Comparison of ENCODE assay signal across 19 mouse cellular contexts in the genomic region with DNA sequence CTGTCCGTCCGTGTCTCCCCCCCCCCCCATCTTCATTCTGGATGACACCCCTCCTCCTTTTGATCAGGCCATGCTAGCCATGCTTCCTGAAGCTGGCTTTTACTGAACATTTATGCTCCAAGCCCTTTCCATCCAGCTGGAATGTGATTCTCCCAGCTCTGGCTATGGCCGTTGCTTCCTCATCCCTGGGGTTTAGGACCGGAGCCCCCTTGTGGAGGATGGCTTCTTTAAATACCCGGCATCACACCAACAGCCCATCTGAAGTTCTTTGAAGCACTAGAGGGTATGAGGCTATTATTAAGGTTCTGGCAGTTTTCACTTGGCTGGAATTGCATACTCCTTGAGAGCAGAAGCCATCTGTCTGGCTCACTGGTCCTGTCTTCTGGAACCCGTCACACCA. TPM values are rescaled to one million over a fixed set of nuclear protein-coding genes. Genes with fewer than 3 reads are reported as not detected.
DNase-seq lines count a peak whose midpoint lies in the region; ATAC-seq and TF ChIP-seq lines count a peak whose summit lies in the region.
"Had no signal": no experiment of that assay in that cellular context is flagged by ENCODE, and none has a peak within 500 bp of the region (broad histone marks: within the 10 kb centered on the region; RNA-seq: fewer than 3 reads in every experiment).

No protein-coding gene starts in this region.

- no peaks in the 10 kb centered on the region for H3K27me3 ChIP-seq in kidney, adult 2 months (replicated peaks; ENCODE audit: control insufficient read depth, insufficient read depth, low read length)
- no peaks in the 10 kb centered on the region for H3K27me3 ChIP-seq in lung, postnatal 0 days (replicated peaks; ENCODE audit: insufficient read depth, low read length)
- H3K27me3 ChIP-seq: Patski had no signal

- peak; percentile 26 for DNase-seq in embryo, embryonic 10 days (ENCODE audit: low spot score)
- DNase-seq in embryo, embryonic 9.5 days (ENCODE audit: extremely low spot score): no peak
- DNase-seq in kidney, adult 2 months: peak; percentile 6
- DNase-seq in kidney, postnatal 14 days: no peak
- peak; percentile 50 for DNase-seq in lung, postnatal 0 days (ENCODE audit: low spot score)
- no peak for DNase-seq in lung, adult 2 months
- DNase-seq in lung, postnatal 14 days: peak; percentile 46
- no peak for DNase-seq in gastrocnemius, postnatal 4 days (ENCODE audit: low spot score in 2 of 2)
- DNase-seq: adrenal gland, postnatal 36 days; B cell, adult 2 months; cerebellum, postnatal 25 days; gastrocnemius, postnatal 10 days; heart, postnatal 36 days; thymus, postnatal 14 days had no signal

- H3K9ac ChIP-seq in lung, postnatal 0 days (replicated peaks; ENCODE audit: low read depth): no peak overlapping the region

- no peak for TF ChIP-seq POLR2A in kidney, adult 2 months (IDR thresholded peaks at IDR 0.05; ENCODE audit: low read depth, low read length)
- no peak for TF ChIP-seq POLR2A in lung, adult 2 months (IDR thresholded peaks at IDR 0.05; ENCODE audit: borderline replicate concordance, extremely low read depth, low read depth, low read length)

- H3K27ac ChIP-seq in kidney, adult 2 months (ENCODE audit: insufficient read depth, low read depth, low read length): no peak overlapping the region
- H3K27ac ChIP-seq in lung, postnatal 0 days (ENCODE audit: low read length): no peak overlapping the region
- H3K27ac ChIP-seq: macrophage had no signal

- no peaks in the 10 kb centered on the region for H3K36me3 ChIP-seq in kidney, adult 2 months (ENCODE audit: control insufficient read depth, insufficient read depth, low read length)
- H3K36me3 ChIP-seq in lung, postnatal 0 days (ENCODE audit: insufficient read depth, low read length): no peaks in the 10 kb centered on the region

- no peak for TF ChIP-seq EP300 in lung, postnatal 0 days (IDR thresholded peaks at IDR 0.05)

- no peak for TF ChIP-seq CTCF in kidney, adult 2 months (conservative IDR thresholded peaks at IDR 0.05; ENCODE audit: insufficient read depth, insufficient read length, low read depth, low read length)
- peak; percentile 62 for TF ChIP-seq CTCF in lung, postnatal 0 days (IDR thresholded peaks at IDR 0.05)
- TF ChIP-seq CTCF in lung, adult 2 months (IDR thresholded peaks at IDR 0.05; ENCODE audit: insufficient read depth, low read length): no peak

- 55% methylated on average over 6 of the region's 6 CpGs for WGBS in kidney, adult 2 months
- WGBS in lung, postnatal 0 days: 54% methylated on average over 6 of the region's 6 CpGs
- WGBS in lung, adult 2 months: 49% methylated on average over 6 of the region's 6 CpGs

- H3K4me2 ChIP-seq in lung, postnatal 0 days (replicated peaks; ENCODE audit: low read depth, low read length): no peak overlapping the region

- ATAC-seq in lung, postnatal 0 days: no peak
- ATAC-seq: Patski had no signal

- H3K9me3 ChIP-seq in lung, postnatal 0 days (ENCODE audit: low read length): no peaks in the 10 kb centered on the region

- H3K4me1 ChIP-seq in kidney, adult 2 months (ENCODE audit: control insufficient read depth, insufficient read depth, low read length): no peaks in the 10 kb centered on the region; the same call in 1 of the 2 replicates
- no peaks in the 10 kb centered on the region; the same call in 1 of the 2 replicates for H3K4me1 ChIP-seq in lung, postnatal 0 days (ENCODE audit: insufficient read depth, low read depth, low read length)
- H3K4me1 ChIP-seq in lung, adult 2 months (ENCODE audit: control insufficient read depth, insufficient read depth, low read length): no peaks in the 10 kb centered on the region

- H3K4me3 ChIP-seq in kidney, adult 2 months (ENCODE audit: insufficient read depth, low read depth, low read length): no peak overlapping the region
- no peak overlapping the region for H3K4me3 ChIP-seq in lung, postnatal 0 days (ENCODE audit: low read depth, low read length)
- H3K4me3 ChIP-seq in lung, adult 2 months (replicated peaks; ENCODE audit: extremely low read depth, low read depth, low read length): no peak overlapping the region
- H3K4me3 ChIP-seq: myocyte had no signal

RNA-seq across cellular contexts. Expression of gene Krt7, which starts 10.1 kb away (rescaled TPM):
- 50.9 and 57.3 TPM in 2 replicates for polyA plus RNA-seq in kidney, adult 2 months (2012; rRNA removed)
- polyA plus RNA-seq in lung, postnatal 0 days (2015; fragmentation: Nextera tagmentation; extraction: Ambion mirVana): 430 and 463 TPM in 2 replicates
- polyA plus RNA-seq in lung, adult 2 months (2012; rRNA removed): 136 and 143 TPM in 2 replicates
- total RNA-seq in gastrocnemius, postnatal 4 days (2021): under 1 TPM; 0.22 to 0.39 TPM
- polyA plus RNA-seq: macrophage had no signal

RNA-seq across cellular contexts. Expression of gene Krt87, which starts 17.7 kb away (rescaled TPM):
- not detected in 2 replicates for polyA plus RNA-seq in kidney, adult 2 months (2012; rRNA removed)
- 0.24 and 0.29 TPM in 2 replicates for polyA plus RNA-seq in lung, postnatal 0 days (2015; fragmentation: Nextera tagmentation; extraction: Ambion mirVana)
- 0.24 and 0.44 TPM in 2 replicates for polyA plus RNA-seq in lung, adult 2 months (2012; rRNA removed)
- total RNA-seq in gastrocnemius, postnatal 4 days (2021): under 1 TPM; 0.13 to 0.15 TPM
- total RNA-seq: adrenal gland, postnatal 36 days; heart, postnatal 36 days had no signal
- polyA plus RNA-seq: kidney, embryonic 14.5 days; limb, embryonic 11.5 days; macrophage; myocyte; Patski had no signal

RNA-seq across cellular contexts. Expression of gene Krt88, which starts 26.6 kb away (rescaled TPM):
- 0.18 TPM in 1 of 2 replicates, not detected in the other for polyA plus RNA-seq in kidney, adult 2 months (2012; rRNA removed)
- 0.15 and 0.21 TPM in 2 replicates for polyA plus RNA-seq in lung, postnatal 0 days (2015; fragmentation: Nextera tagmentation; extraction: Ambion mirVana)
- polyA plus RNA-seq in lung, adult 2 months (2012; rRNA removed): not detected in 2 replicates
- not detected for total RNA-seq in gastrocnemius, postnatal 4 days (2021)
- total RNA-seq: adrenal gland, postnatal 36 days; gastrocnemius, postnatal 10 days; heart, postnatal 36 days had no signal
- polyA plus RNA-seq: kidney, embryonic 14.5 days; limb, embryonic 11.5 days; macrophage; myocyte; Patski had no signal

RNA-seq across cellular contexts. Expression of gene Krt81, which starts 42.6 kb away (rescaled TPM):
- polyA plus RNA-seq in kidney, adult 2 months (2012; rRNA removed): not detected in 2 replicates
- polyA plus RNA-seq in lung, postnatal 0 days (2015; fragmentation: Nextera tagmentation; extraction: Ambion mirVana): not detected in 2 replicates
- polyA plus RNA-seq in lung, adult 2 months (2012; rRNA removed): not detected in 2 replicates
- not detected for total RNA-seq in gastrocnemius, postnatal 4 days (2021)
- total RNA-seq: adrenal gland, postnatal 36 days; gastrocnemius, postnatal 10 days; heart, postnatal 36 days had no signal
- polyA plus RNA-seq: kidney, embryonic 14.5 days; limb, embryonic 11.5 days; macrophage; myocyte; Patski had no signal

RNA-seq across cellular contexts. Expression of gene Krt80, which starts 50.9 kb away (rescaled TPM):
- 14.2 and 14.7 TPM in 2 replicates for polyA plus RNA-seq in kidney, adult 2 months (2012; rRNA removed)
- 19.6 and 26.3 TPM in 2 replicates for polyA plus RNA-seq in lung, postnatal 0 days (2015; fragmentation: Nextera tagmentation; extraction: Ambion mirVana)
- 130 and 155 TPM in 2 replicates for polyA plus RNA-seq in lung, adult 2 months (2012; rRNA removed)
- 1 to 10 TPM; 2.7 to 3.4 TPM for total RNA-seq in gastrocnemius, postnatal 4 days (2021)
- polyA plus RNA-seq: limb, embryonic 11.5 days had no signal

Comparison
In these comparisons a context has a peak if more than half of its experiments do, and no peak if none do; other contexts are left out.
1. DNase-seq: peak in embryo, embryonic 10 days (single experiment), kidney, adult 2 months (single experiment), lung, postnatal 0 days (single experiment) and lung, postnatal 14 days (single experiment); none in embryo, embryonic 9.5 days (single experiment), kidney, postnatal 14 days (single experiment), lung, adult 2 months (single experiment) and gastrocnemius, postnatal 4 days (0 of 2).